9 mouse cellular contexts compared by ENCODE assay signal in genomic region chr5:64840087-64840486, GRCm38 (mm10). TPM values are rescaled to one million over a fixed set of nuclear protein-coding genes. Genes with fewer than 3 reads are reported as not detected.
DNase-seq lines count a peak whose midpoint lies in the region; ATAC-seq and TF ChIP-seq lines count a peak whose summit lies in the region.
"Had no signal": no experiment of that assay in that cellular context is flagged by ENCODE, and none has a peak within 500 bp of the region (broad histone marks: within the 10 kb centered on the region; RNA-seq: fewer than 3 reads in every experiment).

No protein-coding gene starts in this region.

- H3K36me3 ChIP-seq in hindbrain, embryonic 16.5 days (ENCODE audit: control insufficient read depth, insufficient read depth, low read length), result no peaks in the 10 kb centered on the region
- H3K36me3 ChIP-seq in hindbrain, embryonic 14.5 days (replicated peaks; ENCODE audit: control insufficient read depth, insufficient read depth), result no peaks in the 10 kb centered on the region
- no peaks in the 10 kb centered on the region for H3K36me3 ChIP-seq in intestine, embryonic 16.5 days (ENCODE audit: control insufficient read depth, insufficient read depth, low read length)
- no peaks in the 10 kb centered on the region for H3K36me3 ChIP-seq in thymus, adult 2 months (ENCODE audit: control insufficient read depth, insufficient read depth, low read length)

- H3K9me3 ChIP-seq in hindbrain, embryonic 16.5 days (ENCODE audit: control insufficient read depth, low read length), result peaks cover 8% of the 10 kb centered on the region
- H3K9me3 ChIP-seq in hindbrain, embryonic 14.5 days (ENCODE audit: control insufficient read depth, low read length), result peaks cover 8% of the 10 kb centered on the region; the same call in 1 of the 2 replicates
- H3K9me3 ChIP-seq in intestine, embryonic 16.5 days (ENCODE audit: control insufficient read depth, low read length), result peaks cover 3% of the 10 kb centered on the region; the same call in 1 of the 2 replicates

- no peaks in the 10 kb centered on the region for H3K27me3 ChIP-seq in hindbrain, embryonic 16.5 days (replicated peaks; ENCODE audit: control insufficient read depth, insufficient read depth, low read length)
- no peaks in the 10 kb centered on the region for H3K27me3 ChIP-seq in hindbrain, embryonic 14.5 days (ENCODE audit: control insufficient read depth, insufficient read depth, low read length)
- no peaks in the 10 kb centered on the region for H3K27me3 ChIP-seq in intestine, embryonic 16.5 days (replicated peaks; ENCODE audit: control insufficient read depth, insufficient read depth, low read length)
- no peaks in the 10 kb centered on the region for H3K27me3 ChIP-seq in thymus, adult 2 months (ENCODE audit: control insufficient read depth, insufficient read depth, low read length)

- H3K27ac ChIP-seq in hindbrain, embryonic 16.5 days (ENCODE audit: low read depth, low read length), result no peak overlapping the region
- no peak overlapping the region for H3K27ac ChIP-seq in hindbrain, embryonic 14.5 days
- H3K27ac ChIP-seq in intestine, embryonic 16.5 days (ENCODE audit: low read length), result peak overlapping the region; percentile 10; the same call in 1 of the 2 replicates
- no peak overlapping the region for H3K27ac ChIP-seq in thymus, adult 2 months (ENCODE audit: control insufficient read depth, insufficient read depth, low read length)
- H3K27ac ChIP-seq: macrophage had no signal

- no peak overlapping the region for H3K9ac ChIP-seq in hindbrain, embryonic 16.5 days (ENCODE audit: low read depth, low read length)
- H3K9ac ChIP-seq in hindbrain, embryonic 14.5 days, result no peak overlapping the region
- no peak overlapping the region for H3K9ac ChIP-seq in intestine, embryonic 16.5 days (ENCODE audit: low read depth, low read length)

- no peak for DNase-seq in hindbrain, embryonic 14.5 days (ENCODE audit: low spot score)
- peak; percentile 47 for DNase-seq in brain, embryonic 14.5 days (ENCODE audit: low read depth)
- DNase-seq in gastrocnemius, postnatal 25 days, result peak; percentile 46
- DNase-seq in layer of hippocampus, adult 9-11 months, result no peak
- DNase-seq in thymus, adult 2 months, result no peak
- DNase-seq in adrenal gland, postnatal 14 days, result no peak

- H3K4me2 ChIP-seq in hindbrain, embryonic 16.5 days (ENCODE audit: low read length), result no peak overlapping the region
- no peak overlapping the region for H3K4me2 ChIP-seq in hindbrain, embryonic 14.5 days (replicated peaks)
- no peak overlapping the region for H3K4me2 ChIP-seq in intestine, embryonic 16.5 days (ENCODE audit: low read depth, low read length)

- TF ChIP-seq CTCF in brain, embryonic 14.5 days (IDR thresholded peaks at IDR 0.05; ENCODE audit: borderline replicate concordance, extremely low read depth, insufficient read depth, insufficient read length), result no peak
- TF ChIP-seq CTCF in thymus, adult 2 months (IDR thresholded peaks at IDR 0.05; ENCODE audit: borderline replicate concordance, control insufficient read depth, extremely low read depth, insufficient read depth, low read length, poor library complexity), result no peak

- no peak for TF ChIP-seq POLR2A in brain, embryonic 14.5 days (IDR thresholded peaks at IDR 0.05; ENCODE audit: borderline replicate concordance, extremely low read depth, insufficient read depth, insufficient read length, poor library complexity, severe bottlenecking)
- no peak for TF ChIP-seq POLR2A in thymus, adult 2 months (IDR thresholded peaks at IDR 0.05; ENCODE audit: control insufficient read depth, extremely low read depth, insufficient read depth, low read length, poor library complexity)

- 21% methylated on average over 1 of the region's 1 CpGs for WGBS in hindbrain, embryonic 16.5 days
- WGBS in hindbrain, embryonic 14.5 days, result 23% methylated on average over 1 of the region's 1 CpGs
- WGBS in intestine, embryonic 16.5 days, result 19% methylated on average over 1 of the region's 1 CpGs
- 100% methylated on average over 1 of the region's 1 CpGs for WGBS in thymus, adult 2 months

- no peaks in the 10 kb centered on the region for H3K4me1 ChIP-seq in hindbrain, embryonic 16.5 days (ENCODE audit: control insufficient read depth, insufficient read depth, low read depth, low read length)
- H3K4me1 ChIP-seq in hindbrain, embryonic 14.5 days (replicated peaks; ENCODE audit: control insufficient read depth, insufficient read depth, low read length), result no peaks in the 10 kb centered on the region
- H3K4me1 ChIP-seq in intestine, embryonic 16.5 days (ENCODE audit: control insufficient read depth, insufficient read depth, low read length), result peaks cover 10% of the 10 kb centered on the region
- no peaks in the 10 kb centered on the region for H3K4me1 ChIP-seq in thymus, adult 2 months (replicated peaks; ENCODE audit: control insufficient read depth, insufficient read depth, low read length)

- H3K4me3 ChIP-seq in hindbrain, embryonic 16.5 days (ENCODE audit: low read length), result no peak overlapping the region
- H3K4me3 ChIP-seq in hindbrain, embryonic 14.5 days (replicated peaks; ENCODE audit: low read length), result no peak overlapping the region
- H3K4me3 ChIP-seq in intestine, embryonic 16.5 days (ENCODE audit: low read length), result no peak overlapping the region
- H3K4me3 ChIP-seq in thymus, adult 2 months (ENCODE audit: control insufficient read depth, insufficient read depth, low read length), result no peak overlapping the region

- ATAC-seq in hindbrain, embryonic 16.5 days, result peak; percentile 37; the same call in 1 of the 2 replicates
- no peak for ATAC-seq in hindbrain, embryonic 14.5 days (ENCODE audit: low FRiP score)
- peak; percentile 71 for ATAC-seq in intestine, embryonic 16.5 days

RNA-seq across cellular contexts. Expression of gene Klf3, which starts 36.9 kb away (rescaled TPM):
- 23.7 and 23.8 TPM in 2 replicates for polyA plus RNA-seq in hindbrain, embryonic 16.5 days (2015; fragmentation: Nextera tagmentation; extraction: Ambion mirVana)
- 24.3 and 25.8 TPM in 2 replicates for polyA plus RNA-seq in hindbrain, embryonic 14.5 days (2014; fragmentation: Nextera tagmentation; extraction: Ambion mirVana)
- 22.3 and 24.1 TPM in 2 replicates for polyA plus RNA-seq in brain, embryonic 14.5 days (2012; rRNA removed)
- total RNA-seq in gastrocnemius, postnatal 25 days (2021), result 10 to 100 TPM; 12.6 to 17.5 TPM
- polyA plus RNA-seq in intestine, embryonic 16.5 days (2015; fragmentation: Nextera tagmentation; extraction: Ambion mirVana), result 68.1 and 71.9 TPM in 2 replicates
- 175 and 197 TPM in 2 replicates for polyA plus RNA-seq in thymus, adult 2 months (2012; rRNA removed)
- 73.5 and 74.1 TPM in 2 replicates for total RNA-seq in adrenal gland, postnatal 14 days (2021)

Comparison
In these comparisons a context has a peak if more than half of its experiments do, and no peak if none do; other contexts are left out.
1. DNase-seq: peak in brain, embryonic 14.5 days (single experiment) and gastrocnemius, postnatal 25 days (single experiment); none in hindbrain, embryonic 14.5 days (single experiment), layer of hippocampus, adult 9-11 months (single experiment), thymus, adult 2 months (single experiment) and adrenal gland, postnatal 14 days (single experiment).